Mouse (Mus musculus) bone marrow, adult 2 months (tissue): Measurements from ENCODE around the gene Supt20.

ENCODE experiments used
- CTCF ChIP-seq: fragments of 200-500 bp; IDR thresholded peaks from 2 replicates; pipeline ENCODE4 v1.5.1; 2011; ENCODE audit warnings: low read length, control low read depth; ENCODE audit not compliant: control insufficient read depth, insufficient read depth
- POLR2A ChIP-seq: fragments of 200-500 bp; IDR thresholded peaks from 2 replicates; pipeline ENCODE4 v1.6.1; 2011; ENCODE audit warnings: low read depth, mild to moderate bottlenecking, control low read depth, low read length, borderline replicate concordance; ENCODE audit not compliant: control insufficient read depth

GRCm38 (mm10) chr3:54753411-54753810, 60.8 kb downstream of the Supt20 start:
- TF ChIP-seq CTCF, result no peak
- TF ChIP-seq POLR2A, result no peak
